Mouse (Mus musculus) heart, postnatal 0 days (tissue): ENCODE measurements around the gene Frmd4b. TPM values are rescaled to one million over a fixed set of nuclear protein-coding genes. Genes with fewer than 3 reads are reported as not detected.

Source experiments
- ATAC-seq: fragments of 200-750 bp; cut with Nextera tagmentation; 2 replicates; pipeline ENCODE4 v1.8.0; 2017; ENCODE audit warnings: low read depth, moderate number of reproducible peaks, moderate library complexity; ENCODE audit not compliant: insufficient read depth
- DNase-seq: peaks from one replicate; pipeline ENCODE4 v3.0.0-alpha.2; 2016; ENCODE audit warnings: low spot score
- H3K27ac ChIP-seq: fragments of 300-500 bp; sonication (generic); 2 replicates; pipeline ENCODE4 v1.5.1; 2014; ENCODE audit warnings: low read depth, mild to moderate bottlenecking
- H3K27me3 ChIP-seq: fragments of 300-500 bp; sonication (generic); 2 replicates; pipeline ENCODE4 v1.6.1; 2014; ENCODE audit warnings: low read length, mixed read lengths; ENCODE audit not compliant: control insufficient read depth, insufficient read depth
- H3K36me3 ChIP-seq: fragments of 300-500 bp; sonication (generic); replicated peaks from 2 replicates; pipeline ENCODE4 v1.6.1; 2014; ENCODE audit warnings: low read length, mixed read lengths; ENCODE audit not compliant: control insufficient read depth, insufficient read depth
- H3K4me1 ChIP-seq: fragments of 300-500 bp; sonication (generic); 2 replicates; pipeline ENCODE4 v1.6.1; 2014; ENCODE audit warnings: antibody characterized with exemption; ENCODE audit not compliant: control insufficient read depth, insufficient read depth
- H3K4me2 ChIP-seq: fragments of 300-500 bp; sonication (generic); 2 replicates; pipeline ENCODE4 v1.6.1; 2014; ENCODE audit warnings: low read depth, mild to moderate bottlenecking, low read length, moderate library complexity
- H3K4me3 ChIP-seq: fragments of 300-500 bp; sonication (generic); 2 replicates; pipeline ENCODE4 v1.5.1; 2014; ENCODE audit warnings: low read depth, low read length
- H3K9ac ChIP-seq: fragments of 300-500 bp; sonication (generic); replicated peaks from 2 replicates; pipeline ENCODE4 v1.6.1; 2014; ENCODE audit warnings: low read depth, low read length, mixed read lengths
- H3K9me3 ChIP-seq: fragments of 300-500 bp; sonication (generic); replicated peaks from 2 replicates; pipeline ENCODE4 v1.6.1; 2016; ENCODE audit warnings: low read length; ENCODE audit not compliant: control insufficient read depth
- CTCF ChIP-seq: IDR thresholded peaks from 2 replicates; pipeline ENCODE4 v1.5.1; 2016; ENCODE audit warnings: antibody characterized with exemption, control low read depth, low read depth
- EP300 ChIP-seq: IDR thresholded peaks from 2 replicates; pipeline ENCODE4 v1.6.1; 2016; ENCODE audit warnings: antibody characterized with exemption, low read depth
- WGBS: fragments of 180-500 bp; shearing (Covaris S2); extraction: QIAGEN DNeasy Blood & Tissue Kit; methylation state at CpG from one replicate; pipeline ENCODE4 v1.1.7; 2014; 5-methylcytosine and 5-hydroxymethylcytosine counted together
- polyA plus RNA-seq: library from polyadenylated mRNA; unstranded; fragments of >200 nt; fragmentation: Nextera tagmentation; extraction: Ambion mirVana; gene quantifications from 2 replicates; pipeline ENCODE4 v1.2.1, GENCODE M21; 2015
- total RNA-seq: library from RNA; depleted of rRNA; stranded (reverse); fragments of >200 nt; gene quantifications from 2 replicates; pipeline ENCODE4 v1.2.3, GENCODE M21; 2014; ENCODE audit warnings: low replicate concordance

Frmd4b gene
- total and polyA plus RNA-seq, 2 experiments from 2014 or later = 6.2 to 19.0 TPM

GRCm38 (mm10) chr6:97273777-97274176 lies 343.6 kb downstream of the Frmd4b start:
- TF ChIP-seq CTCF = no peak
- 79% methylated on average over 3 of the region's 3 CpGs for WGBS
- Histone ChIP-seq H3K9ac (no peak overlapping the region), H3K4me1 (peaks cover 23% of the 10 kb centered on the region), H3K27ac (no peak overlapping the region), H3K4me2 (no peak overlapping the region), H3K36me3 (no peaks in the 10 kb centered on the region), H3K27me3 (no peaks in the 10 kb centered on the region), H3K4me3 (no peak overlapping the region), H3K9me3 (no peaks in the 10 kb centered on the region)
- DNase-seq = no peak
- ATAC-seq = no peak

DNA sequence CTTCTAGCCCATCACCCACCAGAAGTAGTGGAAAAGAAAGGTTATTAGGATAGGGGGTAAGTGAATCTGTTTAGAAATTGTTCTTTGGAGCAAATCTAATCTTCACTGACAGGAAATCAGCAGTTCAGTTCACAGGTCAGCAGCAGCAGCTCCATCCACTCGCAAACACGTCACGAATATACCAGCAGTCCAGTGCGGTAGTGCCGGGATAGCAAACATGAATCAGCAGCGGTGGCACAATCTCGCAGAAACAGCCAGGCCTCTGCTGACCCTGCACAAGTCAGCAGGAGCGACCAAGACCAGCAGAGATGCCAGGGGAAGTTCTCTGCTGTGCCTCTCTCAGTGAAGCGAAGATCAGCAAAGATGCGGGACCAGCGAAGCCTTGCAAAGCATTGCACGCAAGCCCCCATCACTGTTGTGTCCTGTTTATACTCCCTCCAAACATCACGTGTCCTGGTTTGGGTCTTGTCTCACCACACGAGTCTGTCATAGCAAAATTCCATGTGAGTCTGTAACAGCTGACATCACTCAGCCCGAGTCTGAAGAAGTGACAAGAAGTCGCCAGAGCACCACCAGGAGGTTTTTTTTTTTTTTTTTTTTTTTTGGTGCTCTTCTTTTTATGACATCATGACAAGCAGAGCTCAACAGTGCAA lies 344.2 kb downstream of the Frmd4b start:
- Histone ChIP-seq H3K27me3 (no peaks in the 10 kb centered on the region), H3K9ac (no peak overlapping the region), H3K4me2 (no peak overlapping the region), H3K27ac (no peak overlapping the region), H3K4me3 (no peak overlapping the region), H3K9me3 (no peaks in the 10 kb centered on the region), H3K36me3 (no peaks in the 10 kb centered on the region), H3K4me1 (peaks cover 18% of the 10 kb centered on the region)
- no peak for ATAC-seq
- 67% methylated on average over 16 of the region's 16 CpGs for WGBS
- TF ChIP-seq EP300 (no peak), CTCF (no peak)
- no peak for DNase-seq

- ATAC-seq = no peak
- Histone ChIP-seq H3K4me2 (no peak overlapping the region), H3K9ac (no peak overlapping the region), H3K27me3 (no peaks in the 10 kb centered on the region), H3K9me3 (no peaks in the 10 kb centered on the region), H3K36me3 (no peaks in the 10 kb centered on the region), H3K4me1 (peaks cover 16% of the 10 kb centered on the region), H3K4me3 (no peak overlapping the region), H3K27ac (no peak overlapping the region)
- WGBS = 57% methylated on average over 2 of the region's 2 CpGs
- TF ChIP-seq EP300 = no peak
- no peak for DNase-seq
Measured at GRCm38 (mm10) chr6:97272349-97272748, 345.0 kb downstream of the Frmd4b start.

DNA sequence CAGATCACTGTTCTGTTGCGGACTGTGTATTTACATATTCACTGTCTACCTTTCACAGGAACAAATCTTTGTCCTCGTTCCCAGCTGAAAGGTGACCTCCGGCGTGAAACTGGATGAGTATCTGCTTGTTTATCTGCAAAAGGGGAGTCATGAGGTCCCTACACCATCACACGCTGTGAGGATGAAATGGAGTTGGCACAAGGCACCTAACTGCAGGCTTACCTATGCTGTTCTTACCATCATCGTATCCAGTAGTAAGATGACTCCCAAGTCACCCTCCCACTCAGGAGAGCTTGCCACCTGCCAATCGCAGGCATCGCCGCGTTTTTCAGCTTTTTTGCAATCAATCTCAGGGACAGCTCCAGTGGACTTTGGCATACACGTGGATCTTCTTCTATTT lies 347.7 kb downstream of the Frmd4b start:
- Histone ChIP-seq H3K9me3 (no peaks in the 10 kb centered on the region), H3K4me3 (no peak overlapping the region), H3K36me3 (no peaks in the 10 kb centered on the region), H3K4me2 (no peak overlapping the region), H3K9ac (no peak overlapping the region), H3K4me1 (peaks cover 11% of the 10 kb centered on the region; the same call in 1 of the 2 replicates), H3K27me3 (no peaks in the 10 kb centered on the region), H3K27ac (no peak overlapping the region)
- WGBS = 75% methylated on average over 11 of the region's 11 CpGs
- no peak for ATAC-seq
- DNase-seq = no peak
- TF ChIP-seq EP300 = no peak
- TF ChIP-seq CTCF = no peak

GRCm38 (mm10) chr6:97267132-97267531 lies 350.2 kb downstream of the Frmd4b start:
- Histone ChIP-seq H3K4me3 (no peak overlapping the region), H3K9ac (no peak overlapping the region), H3K4me2 (no peak overlapping the region), H3K27ac (no peak overlapping the region), H3K4me1 (peaks cover 17% of the 10 kb centered on the region; the same call in 1 of the 2 replicates), H3K36me3 (no peaks in the 10 kb centered on the region), H3K27me3 (no peaks in the 10 kb centered on the region), H3K9me3 (no peaks in the 10 kb centered on the region)
- WGBS = 76% methylated on average over 2 of the region's 2 CpGs
- ATAC-seq (no peak), DNase-seq (no peak)
- TF ChIP-seq CTCF = no peak
- no peak for TF ChIP-seq EP300

GRCm38 (mm10) chr6:97266661-97267060 lies 350.7 kb downstream of the Frmd4b start:
- Histone ChIP-seq H3K4me1 (peaks cover 17% of the 10 kb centered on the region; the same call in 1 of the 2 replicates), H3K9ac (no peak overlapping the region), H3K27ac (no peak overlapping the region), H3K9me3 (no peaks in the 10 kb centered on the region), H3K36me3 (no peaks in the 10 kb centered on the region), H3K4me2 (no peak overlapping the region), H3K4me3 (no peak overlapping the region), H3K27me3 (no peaks in the 10 kb centered on the region)
- ATAC-seq (no peak), DNase-seq (no peak)
- TF ChIP-seq CTCF (no peak), EP300 (no peak)
- 71% methylated on average over 4 of the region's 4 CpGs for WGBS
